Mouse (Mus musculus) thymus, adult 2 months (tissue): ENCODE data around the gene Nr5a2. TPM values are rescaled to one million over a fixed set of nuclear protein-coding genes. Genes with fewer than 3 reads are reported as not detected.

Experiments
- DNase-seq: peaks from one replicate; pipeline ENCODE4 v3.0.0; 2021
- H3K27ac ChIP-seq: fragments of 200-500 bp; 2 replicates; pipeline ENCODE4 v1.5.1; 2012; ENCODE audit warnings: low read length, control low read depth; ENCODE audit not compliant: control insufficient read depth, insufficient read depth
- H3K27me3 ChIP-seq: fragments of 200-500 bp; 2 replicates; pipeline ENCODE4 v1.6.1; 2012; ENCODE audit warnings: mild to moderate bottlenecking, low read length, moderate library complexity, mixed read lengths; ENCODE audit not compliant: control insufficient read depth, insufficient read depth
- H3K36me3 ChIP-seq: fragments of 200-500 bp; 2 replicates; pipeline ENCODE4 v1.6.1; 2012; ENCODE audit warnings: mild to moderate bottlenecking, low read length, moderate library complexity; ENCODE audit not compliant: control insufficient read depth, insufficient read depth
- H3K4me1 ChIP-seq: fragments of 200-500 bp; replicated peaks from 2 replicates; pipeline ENCODE4 v1.6.1; 2012; ENCODE audit warnings: low read length; ENCODE audit not compliant: control insufficient read depth, insufficient read depth
- H3K4me3 ChIP-seq: fragments of 200-500 bp; 2 replicates; pipeline ENCODE4 v1.5.1; 2012; ENCODE audit warnings: mild to moderate bottlenecking, low read length, control low read depth, moderate library complexity; ENCODE audit not compliant: control insufficient read depth, insufficient read depth
- CTCF ChIP-seq: fragments of 200-500 bp; IDR thresholded peaks from 2 replicates; pipeline ENCODE4 v1.5.1; 2012; ENCODE audit warnings: mild to moderate bottlenecking, control low read depth, low read length, moderate library complexity, borderline replicate concordance; ENCODE audit not compliant: control insufficient read depth, poor library complexity, insufficient read depth; ENCODE audit errors: extremely low read depth
- POLR2A ChIP-seq: fragments of 200-500 bp; IDR thresholded peaks from 2 replicates; pipeline ENCODE4 v1.6.1; 2012; ENCODE audit warnings: mild to moderate bottlenecking, low read length, control low read depth, moderate library complexity; ENCODE audit not compliant: control insufficient read depth, poor library complexity, insufficient read depth; ENCODE audit errors: extremely low read depth
- WGBS: fragments of 180-500 bp; shearing (Covaris S2); methylation state at CpG from one replicate; pipeline ENCODE4 v1.1.7; 2018; 5-methylcytosine and 5-hydroxymethylcytosine counted together
- polyA plus RNA-seq: library from polyadenylated mRNA; depleted of rRNA; stranded (reverse); fragments of >200 nt; gene quantifications from 2 replicates; pipeline ENCODE4 v1.2.3, GENCODE M21; 2012

The Nr5a2 gene
- polyA plus RNA-seq, 1 experiment, result 0.22 TPM

- no peak for DNase-seq
- Histone ChIP-seq H3K36me3 (no peaks in the 10 kb centered on the region), H3K4me3 (no peak overlapping the region), H3K4me1 (no peaks in the 10 kb centered on the region), H3K27me3 (no peaks in the 10 kb centered on the region), H3K27ac (no peak overlapping the region)
- 97% methylated on average over 5 of the region's 5 CpGs for WGBS
- TF ChIP-seq CTCF (no peak), POLR2A (no peak)
These were observed 29.2 kb downstream of the Nr5a2 start for GRCm38 (mm10) chr1:136931026-136931425.

GRCm38 (mm10) chr1:136929743-136930142 lies 30.5 kb downstream of the Nr5a2 start:
- no peak overlapping the region for H3K27ac ChIP-seq
- H3K4me3 ChIP-seq, result no peak overlapping the region
- no peaks in the 10 kb centered on the region for H3K4me1 ChIP-seq
- H3K36me3 ChIP-seq, result no peaks in the 10 kb centered on the region
- no peaks in the 10 kb centered on the region for H3K27me3 ChIP-seq
- whole genome bisulfite sequencing, result 95% methylated on average over 6 of the region's 6 CpGs
- TF ChIP-seq POLR2A (no peak), CTCF (no peak)
- DNase-seq, result no peak

GRCm38 (mm10) chr1:136927428-136927827 lies 32.8 kb downstream of the Nr5a2 start:
- DNase-seq, result no peak
- 81% methylated on average over 9 of the region's 9 CpGs for WGBS
- Histone ChIP-seq H3K36me3 (no peaks in the 10 kb centered on the region), H3K4me1 (no peaks in the 10 kb centered on the region), H3K27me3 (no peaks in the 10 kb centered on the region), H3K4me3 (no peak overlapping the region), H3K27ac (no peak overlapping the region)
- TF ChIP-seq POLR2A, result no peak
- TF ChIP-seq CTCF, result no peak

- H3K4me3 ChIP-seq, result no peak overlapping the region
- 41% methylated on average over 3 of the region's 3 CpGs for WGBS
- DNase-seq, result no peak
- no peaks in the 10 kb centered on the region for H3K4me1 ChIP-seq
- H3K27ac ChIP-seq, result no peak overlapping the region
- H3K27me3 ChIP-seq, result no peaks in the 10 kb centered on the region
- TF ChIP-seq POLR2A (no peak), CTCF (no peak)
- no peaks in the 10 kb centered on the region for H3K36me3 ChIP-seq
These were observed 34.2 kb downstream of the Nr5a2 start for GRCm38 (mm10) chr1:136926026-136926425.

GRCm38 (mm10) chr1:136920089-136920488 lies 40.2 kb downstream of the Nr5a2 start:
- TF ChIP-seq CTCF, result no peak
- no peak for TF ChIP-seq POLR2A
- Histone ChIP-seq H3K27ac (no peak overlapping the region), H3K36me3 (no peaks in the 10 kb centered on the region), H3K4me1 (no peaks in the 10 kb centered on the region), H3K27me3 (0 out of 2 replicates have a peak, but pooled peaks cover 2% of the 10 kb centered on the region), H3K4me3 (no peak overlapping the region)
- WGBS, result 85% methylated on average over 4 of the region's 4 CpGs
- DNase-seq, result no peak

GRCm38 (mm10) chr1:136918791-136919190 lies 41.5 kb downstream of the Nr5a2 start:
- TF ChIP-seq POLR2A (no peak), CTCF (no peak)
- H3K4me3 ChIP-seq, result no peak overlapping the region
- no peaks in the 10 kb centered on the region for H3K36me3 ChIP-seq
- no peak for DNase-seq
- 0 out of 2 replicates have a peak, but pooled peaks cover 2% of the 10 kb centered on the region for H3K27me3 ChIP-seq
- H3K4me1 ChIP-seq, result no peaks in the 10 kb centered on the region
- 41% methylated on average over 9 of the region's 9 CpGs for WGBS
- no peak overlapping the region for H3K27ac ChIP-seq

GRCm38 (mm10) chr1:136915438-136915837 lies 44.8 kb downstream of the Nr5a2 start:
- DNase-seq, result no peak
- Histone ChIP-seq H3K27me3 (0 out of 2 replicates have a peak, but pooled peaks cover 2% of the 10 kb centered on the region), H3K4me3 (no peak overlapping the region), H3K36me3 (no peaks in the 10 kb centered on the region), H3K4me1 (no peaks in the 10 kb centered on the region), H3K27ac (no peak overlapping the region)
- 10% methylated on average over 11 of the region's 11 CpGs for WGBS
- TF ChIP-seq POLR2A (no peak), CTCF (no peak)
